ENCODE assay signal across 10 mouse cellular contexts in genomic region chr4:153177496-153177895, GRCm38 (mm10).
"Had no signal": no experiment of that assay in that cellular context is flagged by ENCODE, and none has a peak within 500 bp of the region (broad histone marks: within the 10 kb centered on the region; RNA-seq: fewer than 3 reads in every experiment).

No protein-coding gene starts in this region.

- DNase-seq: kidney, postnatal 25 days; layer of hippocampus, postnatal 36 days; liver, embryonic 13.5 days; lung, adult 2 months; lung, postnatal 14 days; lung, postnatal 4 days; retina, postnatal 1 day; right cerebral cortex, postnatal 25 days; spleen, adult 18-20 months; thymus, postnatal 25 days had no signal
